Mouse (Mus musculus) small intestine, adult 2 months (tissue): ENCODE results near the gene Nphp4.

Experiments
- CTCF ChIP-seq: fragments of 200-500 bp; IDR thresholded peaks from 2 replicates; pipeline ENCODE4 v1.5.1; 2012; ENCODE audit warnings: low read depth, mild to moderate bottlenecking, control low read depth, inconsistent platforms, low read length, moderate library complexity, mixed read lengths; ENCODE audit not compliant: insufficient replicate concordance, insufficient read length; ENCODE audit errors: extremely low read depth
- POLR2A ChIP-seq: fragments of 200-500 bp; IDR thresholded peaks from 2 replicates; pipeline ENCODE4 v1.6.1; 2012; ENCODE audit warnings: low read depth, mild to moderate bottlenecking, control low read depth, inconsistent platforms, low read length, moderate library complexity

- no peak for TF ChIP-seq CTCF
- TF ChIP-seq POLR2A: no peak
These were observed 27.9 kb upstream of the Nphp4 start for GRCm38 (mm10) chr4:152448666-152449018.
